Mouse (Mus musculus) yolk sac, embryonic 10.5 days (tissue): ENCODE measurements around the gene Ube2r2.

Experiments used
- DNase-seq: peaks from one replicate; pipeline ENCODE4 v3.0.0-alpha.2; 2017; ENCODE audit warnings: low spot score

Ube2r2 gene

GRCm38 (mm10) chr4:41118706-41119292, 16.7 kb upstream of the Ube2r2 start:
- peak; percentile 42 for DNase-seq

GRCm38 (mm10) chr4:41124180-41124951, 11.2 kb upstream of the Ube2r2 start, which contains the start of gene Nol6:
TSS of gene Nol6 (minus strand) at chr4:41124455.
- DNase-seq = peak; percentile 99

GRCm38 (mm10) chr4:41129406-41129805, 6.1 kb upstream of the Ube2r2 start:
- peak; percentile 58 for DNase-seq

- no peak for DNase-seq
These were observed 5.7 kb upstream of the Ube2r2 start for GRCm38 (mm10) chr4:41129836-41130235.

- no peak for DNase-seq
These were observed 3.1 kb upstream of the Ube2r2 start for GRCm38 (mm10) chr4:41132471-41132870.

- DNase-seq = no peak
These were observed 1.8 kb upstream of the Ube2r2 start for GRCm38 (mm10) chr4:41133529-41134291.

GRCm38 (mm10) chr4:41134935-41135710, 420 bp upstream of the Ube2r2 start:
- DNase-seq = peak; percentile 93

GRCm38 (mm10) chr4:41136454-41136805, 887 bp downstream of the Ube2r2 start:
- DNase-seq = no peak

GRCm38 (mm10) chr4:41136811-41137210, 1.3 kb downstream of the Ube2r2 start:
- DNase-seq = peak; percentile 54

GRCm38 (mm10) chr4:41140174-41140875, 4.8 kb downstream of the Ube2r2 start:
- no peak for DNase-seq

GRCm38 (mm10) chr4:41142601-41143000, 7.1 kb downstream of the Ube2r2 start:
- DNase-seq = no peak

GRCm38 (mm10) chr4:41149891-41150290, 14.3 kb downstream of the Ube2r2 start:
- DNase-seq = no peak

- DNase-seq = no peak
These were observed 15.6 kb downstream of the Ube2r2 start for GRCm38 (mm10) chr4:41151186-41151585.

- DNase-seq = no peak
These were observed 17.6 kb downstream of the Ube2r2 start for GRCm38 (mm10) chr4:41153146-41153545.

- DNase-seq = no peak
These were observed 21.4 kb downstream of the Ube2r2 start for GRCm38 (mm10) chr4:41156961-41157360.

- DNase-seq = no peak
These were observed 22.7 kb downstream of the Ube2r2 start for GRCm38 (mm10) chr4:41158251-41158650.

- no peak for DNase-seq
These were observed 25.7 kb downstream of the Ube2r2 start for GRCm38 (mm10) chr4:41161232-41161631.

- DNase-seq = no peak
These were observed 29.4 kb downstream of the Ube2r2 start for GRCm38 (mm10) chr4:41164974-41165373.

GRCm38 (mm10) chr4:41165693-41166475, 30.3 kb downstream of the Ube2r2 start:
- DNase-seq = peak; percentile 33

GRCm38 (mm10) chr4:41170970-41171369, 35.4 kb downstream of the Ube2r2 start:
- no peak for DNase-seq

- no peak for DNase-seq
These were observed 39.1 kb downstream of the Ube2r2 start for GRCm38 (mm10) chr4:41174631-41175030.
